Mouse (Mus musculus): Measurements from ENCODE around the gene Ndufb8.

DNA sequence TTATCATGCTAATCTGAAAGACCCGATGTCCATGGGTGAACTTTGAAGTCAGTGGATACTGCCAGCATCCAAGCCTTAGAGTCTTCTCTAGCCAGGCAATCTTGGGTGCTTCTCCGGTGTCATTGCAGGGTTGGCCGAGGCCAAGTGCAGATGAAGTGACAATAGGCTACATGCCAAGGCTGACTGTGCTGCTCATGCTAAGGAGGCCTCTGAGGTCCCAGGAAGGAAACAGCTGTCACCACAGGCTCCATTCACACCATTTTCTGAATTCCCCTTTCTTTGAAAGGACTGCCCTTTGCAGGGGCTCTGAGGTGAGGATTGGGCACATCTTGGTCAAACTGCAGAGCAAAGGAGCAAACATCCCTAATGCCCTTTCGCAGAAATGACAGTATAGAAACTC, 52.5 kb downstream of the Ndufb8 start:
- TF ChIP-seq POLR2A (IDR thresholded peaks at IDR 0.05; ENCODE audit: low read depth, low read length) (no peak), CTCF (IDR thresholded peaks at IDR 0.05; ENCODE audit: extremely low read depth, insufficient read length, insufficient replicate concordance, low read depth, low read length) (no peak)
